In genomic region chr12:104901320-104901719, GRCm38 (mm10) we compare ENCODE assay signal across 11 mouse cellular contexts. TPM values are rescaled to one million over a fixed set of nuclear protein-coding genes. Genes with fewer than 3 reads are reported as not detected.
DNase-seq lines count a peak whose midpoint lies in the region; ATAC-seq and TF ChIP-seq lines count a peak whose summit lies in the region.
"Had no signal": no experiment of that assay in that cellular context is flagged by ENCODE, and none has a peak within 500 bp of the region (broad histone marks: within the 10 kb centered on the region; RNA-seq: fewer than 3 reads in every experiment).

No protein-coding gene starts in this region.

- no peak overlapping the region for H3K4me3 ChIP-seq in layer of hippocampus, adult 2 months
- no peak overlapping the region for H3K4me3 ChIP-seq in embryonic facial prominence, embryonic 12.5 days
- H3K4me3 ChIP-seq in hindbrain, embryonic 14.5 days (replicated peaks; ENCODE audit: low read length), result no peak overlapping the region
- no peak overlapping the region for H3K4me3 ChIP-seq in midbrain, postnatal 0 days (ENCODE audit: low read depth, low read length)

- peaks cover 34% of the 10 kb centered on the region for H3K4me1 ChIP-seq in embryonic facial prominence, embryonic 12.5 days
- H3K4me1 ChIP-seq in hindbrain, embryonic 14.5 days (replicated peaks; ENCODE audit: control insufficient read depth, insufficient read depth, low read length), result peaks cover 10% of the 10 kb centered on the region; the same call in 1 of the 2 replicates
- H3K4me1 ChIP-seq in midbrain, postnatal 0 days (ENCODE audit: insufficient read depth, low read length), result no peaks in the 10 kb centered on the region; the same call in 1 of the 2 replicates

- H3K27me3 ChIP-seq in embryonic facial prominence, embryonic 12.5 days, result no peaks in the 10 kb centered on the region
- H3K27me3 ChIP-seq in hindbrain, embryonic 14.5 days (ENCODE audit: control insufficient read depth, insufficient read depth, low read length), result no peaks in the 10 kb centered on the region
- H3K27me3 ChIP-seq in midbrain, postnatal 0 days (ENCODE audit: insufficient read depth, low read length), result no peaks in the 10 kb centered on the region

- peak overlapping the region; percentile 54 for H3K27ac ChIP-seq in layer of hippocampus, adult 2 months
- H3K27ac ChIP-seq in embryonic facial prominence, embryonic 12.5 days, result 0 out of 2 replicates have a peak overlapping the region, but pooled peaks have one; percentile 51
- peak overlapping the region; percentile 20; the same call in 1 of the 2 replicates for H3K27ac ChIP-seq in hindbrain, embryonic 14.5 days
- no peak overlapping the region for H3K27ac ChIP-seq in midbrain, postnatal 0 days (ENCODE audit: low read depth, low read length)

- intact Hi-C loops in left cerebral cortex, postnatal 4 days (cut with DNase I), result no loop called here

- no peak overlapping the region for H3K9ac ChIP-seq in embryonic facial prominence, embryonic 12.5 days
- H3K9ac ChIP-seq in hindbrain, embryonic 14.5 days, result no peak overlapping the region
- H3K9ac ChIP-seq in midbrain, postnatal 0 days (replicated peaks; ENCODE audit: low read length, poor library complexity, severe bottlenecking), result no peak overlapping the region

- no peaks in the 10 kb centered on the region for H3K36me3 ChIP-seq in embryonic facial prominence, embryonic 12.5 days
- no peaks in the 10 kb centered on the region for H3K36me3 ChIP-seq in hindbrain, embryonic 14.5 days (replicated peaks; ENCODE audit: control insufficient read depth, insufficient read depth)
- H3K36me3 ChIP-seq in midbrain, postnatal 0 days (ENCODE audit: insufficient read depth, low read length), result no peaks in the 10 kb centered on the region

- no peaks in the 10 kb centered on the region for H3K9me3 ChIP-seq in embryonic facial prominence, embryonic 12.5 days
- no peaks in the 10 kb centered on the region for H3K9me3 ChIP-seq in hindbrain, embryonic 14.5 days (ENCODE audit: control insufficient read depth, low read length)
- H3K9me3 ChIP-seq in midbrain, postnatal 0 days (ENCODE audit: low read length), result no peaks in the 10 kb centered on the region

- WGBS in embryonic facial prominence, embryonic 12.5 days, result 33% methylated on average over 8 of the region's 8 CpGs
- 28% methylated on average over 8 of the region's 8 CpGs for WGBS in hindbrain, embryonic 14.5 days
- 17% methylated on average over 8 of the region's 8 CpGs for WGBS in midbrain, postnatal 0 days

- TF ChIP-seq CTCF in layer of hippocampus, adult 2 months (conservative IDR thresholded peaks at IDR 0.05), result no peak
- no peak for TF ChIP-seq CTCF in midbrain, postnatal 0 days (IDR thresholded peaks at IDR 0.05)

- no peak for ATAC-seq in embryonic facial prominence, embryonic 12.5 days (ENCODE audit: insufficient number of reproducible peaks, insufficient read depth, low FRiP score, low TSS enrichment)
- ATAC-seq in hindbrain, embryonic 14.5 days (ENCODE audit: low FRiP score), result no peak
- no peak for ATAC-seq in midbrain, postnatal 0 days (ENCODE audit: low FRiP score)

- no peak for DNase-seq in layer of hippocampus, adult 2 months (ENCODE audit: low spot score in 2 of 2)
- no peak for DNase-seq in layer of hippocampus, adult 8-10 months (ENCODE audit: low spot score in 2 of 2)
- DNase-seq in hindbrain, embryonic 14.5 days (ENCODE audit: low spot score), result no peak
- DNase-seq in midbrain, postnatal 0 days (ENCODE audit: low spot score), result peak; percentile 39
- no peak for DNase-seq in thymus, postnatal 25 days
- no peak for DNase-seq in left cerebral cortex, postnatal 4 days
- DNase-seq in right cerebral cortex, postnatal 14 days, result no peak
- DNase-seq: adrenal gland, postnatal 14 days; kidney, adult 11 months had no signal

- no peak overlapping the region for H3K4me2 ChIP-seq in embryonic facial prominence, embryonic 12.5 days (replicated peaks)
- H3K4me2 ChIP-seq in hindbrain, embryonic 14.5 days (replicated peaks), result no peak overlapping the region
- H3K4me2 ChIP-seq in midbrain, postnatal 0 days (ENCODE audit: low read depth, low read length, poor library complexity, severe bottlenecking), result no peak overlapping the region
- H3K4me2 ChIP-seq: heart, embryonic 11.5 days had no signal

RNA-seq across cellular contexts. Expression of gene Clmn, which starts 36.4 kb away (rescaled TPM):
- total RNA-seq in layer of hippocampus, adult 2 months (2021), result 100 to 1,000 TPM; 103 to 108 TPM
- 100 to 1,000 TPM in 3 of 4 experiments, 10 to 100 TPM in 1; 98.6 to 111 (median 105) TPM for total RNA-seq in layer of hippocampus, adult 8-10 months (2022)
- polyA plus RNA-seq in embryonic facial prominence, embryonic 12.5 days (2016; fragmentation: Nextera tagmentation; extraction: Ambion mirVana), result 4.0 and 6.4 TPM in 2 replicates
- 1.0 and 1.7 TPM in 2 replicates for polyA plus RNA-seq in hindbrain, embryonic 14.5 days (2014; fragmentation: Nextera tagmentation; extraction: Ambion mirVana)
- 2.2 and 3.1 TPM in 2 replicates for total RNA-seq in midbrain, postnatal 0 days (2014; rRNA removed)
- polyA plus RNA-seq in midbrain, postnatal 0 days (2015; fragmentation: Nextera tagmentation; extraction: Ambion mirVana), result 1.4 and 2.4 TPM in 2 replicates
- 10 to 100 TPM in 1 of 2 experiments, 1 to 10 TPM in 1; 8.3 to 10.1 TPM for total RNA-seq in left cerebral cortex, postnatal 4 days (2021)

Comparison
In these comparisons a context has a peak if more than half of its experiments do, and no peak if none do; other contexts are left out.
1. RNA of gene Clmn, which starts 36.4 kb away (total RNA-seq): 103 to 108 TPM in layer of hippocampus, adult 2 months and 98.6 to 111 TPM in layer of hippocampus, adult 8-10 months; 8.3 to 10.1 TPM in left cerebral cortex, postnatal 4 days and 2.2 to 3.1 TPM in midbrain, postnatal 0 days; every median in the first group is over 4 times any median in the second.